Mouse (Mus musculus) inflammation-experienced regulatory T-cells, adult 6 months (primary cell): ENCODE measurements at regions not wholly inside any gene's neighbourhood (a gene's known extent, or its start where the extent isn't known, plus 50 kb on each side); places are given as distances from the start of the nearest gene placed in this dataset.
A peak's percentile ranks its signal among the peaks of the same experiment; 100 is the strongest.
"Not testable (repeated sequence)": the region's sequence is repeated elsewhere in the genome, so short reads cannot be mapped to it uniquely, and the experiment has no call there.

Experiments
- ATAC-seq: one replicate; pipeline ENCODE4 v1.8.0; 2017

GRCm38 (mm10) chr10:51397016-51397415, 83.4 kb upstream of the Gm49339 start:
- ATAC-seq: not testable (repeated sequence)

- ATAC-seq: peak; percentile 82
Observed at GRCm38 (mm10) chr10:51405141-51405540, 75.3 kb upstream of the Gm49339 start.

GRCm38 (mm10) chr10:51412795-51413194, 67.6 kb upstream of the Gm49339 start:
- ATAC-seq: no peak

GRCm38 (mm10) chr10:51414512-51414911, 65.9 kb upstream of the Gm49339 start:
- no peak for ATAC-seq

GRCm38 (mm10) chr10:51416723-51417122, 63.7 kb upstream of the Gm49339 start:
- no peak for ATAC-seq

- no peak for ATAC-seq
Observed at GRCm38 (mm10) chr10:51417221-51417911, 63.0 kb upstream of the Gm49339 start.

- no peak for ATAC-seq
Observed at GRCm38 (mm10) chr10:51418550-51418949, 61.9 kb upstream of the Gm49339 start.

GRCm38 (mm10) chr10:51422501-51422900, 57.9 kb upstream of the Gm49339 start:
- peak; percentile 58 for ATAC-seq
